Mouse (Mus musculus) CD8-positive naive resting alpha-beta T cell, adult 2 months (primary cell): ENCODE measurements around the gene C7.
"Not testable (repeated sequence)": the region's sequence is repeated elsewhere in the genome, so short reads cannot be mapped to it uniquely, and the experiment has no call there.

Experiments
- DNase-seq, 2 experiments: peaks; one replicate each; pipeline ENCODE4 v3.0.0; 2022; ENCODE audit warnings: low read depth in 2 of 2, low spot score in 2 of 2

Gene C7

DNA sequence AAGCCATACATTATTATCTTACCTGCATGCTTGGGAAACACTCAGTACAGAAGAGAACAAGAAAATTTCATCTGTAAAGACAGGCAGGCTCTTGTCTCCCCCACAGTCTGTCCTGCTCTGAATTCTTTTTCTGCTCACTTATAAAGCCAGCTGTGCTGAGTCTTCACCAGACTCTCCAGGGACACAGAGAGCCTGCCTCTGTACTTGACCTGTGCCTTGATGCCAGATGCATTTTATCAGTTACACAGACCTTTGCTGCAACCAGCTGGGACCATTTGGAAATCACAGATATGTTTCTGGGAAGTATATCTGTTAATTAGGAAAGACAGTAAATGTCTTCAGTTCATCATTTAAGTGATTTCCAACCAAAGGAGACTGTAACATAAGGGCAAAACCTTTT is at the start of gene C7:
TSS of gene C7 (minus strand) at position 106 of the 400 bp plus-strand sequence.
- no peak for DNase-seq

DNA sequence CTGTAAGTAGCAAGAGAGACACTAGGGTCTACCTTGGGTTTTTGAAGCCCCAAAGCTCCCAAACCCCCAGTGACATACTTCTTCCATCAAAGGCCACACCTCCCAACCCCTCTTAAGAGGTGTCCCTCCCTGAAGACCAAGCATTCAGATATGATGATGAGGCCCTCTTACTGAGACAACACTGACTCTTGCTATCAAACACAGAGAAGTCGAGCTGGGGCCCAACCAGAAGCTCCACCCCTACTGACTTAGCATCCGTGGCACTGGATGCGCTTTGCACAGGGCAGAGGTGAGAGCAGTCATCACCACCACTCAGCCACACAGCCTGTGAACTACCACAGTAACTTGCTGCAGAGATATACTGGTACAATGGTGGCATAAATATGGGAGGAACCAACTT is 49.1 kb upstream of the C7 start:
- DNase-seq = no peak

DNA sequence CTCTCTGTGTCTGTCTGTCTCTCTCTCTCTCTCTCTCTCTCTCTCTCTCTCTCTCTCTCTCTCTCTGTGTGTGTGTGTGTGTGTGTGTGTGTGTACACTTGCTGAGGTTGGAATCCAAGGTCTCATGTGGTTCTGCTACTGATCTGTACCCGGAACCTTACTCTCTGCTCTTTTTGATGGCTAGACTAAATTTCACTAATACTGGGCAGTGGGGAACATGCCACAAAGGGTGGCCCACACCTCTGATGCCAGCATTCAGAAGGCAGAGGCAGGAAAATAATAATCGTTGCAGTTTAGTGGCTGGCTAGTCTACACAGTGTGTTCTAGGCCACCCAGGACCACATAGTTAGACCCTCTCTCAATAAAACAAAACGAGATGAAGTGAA is 45.1 kb upstream of the C7 start:
- DNase-seq = peak; percentile 11 to 14

DNA sequence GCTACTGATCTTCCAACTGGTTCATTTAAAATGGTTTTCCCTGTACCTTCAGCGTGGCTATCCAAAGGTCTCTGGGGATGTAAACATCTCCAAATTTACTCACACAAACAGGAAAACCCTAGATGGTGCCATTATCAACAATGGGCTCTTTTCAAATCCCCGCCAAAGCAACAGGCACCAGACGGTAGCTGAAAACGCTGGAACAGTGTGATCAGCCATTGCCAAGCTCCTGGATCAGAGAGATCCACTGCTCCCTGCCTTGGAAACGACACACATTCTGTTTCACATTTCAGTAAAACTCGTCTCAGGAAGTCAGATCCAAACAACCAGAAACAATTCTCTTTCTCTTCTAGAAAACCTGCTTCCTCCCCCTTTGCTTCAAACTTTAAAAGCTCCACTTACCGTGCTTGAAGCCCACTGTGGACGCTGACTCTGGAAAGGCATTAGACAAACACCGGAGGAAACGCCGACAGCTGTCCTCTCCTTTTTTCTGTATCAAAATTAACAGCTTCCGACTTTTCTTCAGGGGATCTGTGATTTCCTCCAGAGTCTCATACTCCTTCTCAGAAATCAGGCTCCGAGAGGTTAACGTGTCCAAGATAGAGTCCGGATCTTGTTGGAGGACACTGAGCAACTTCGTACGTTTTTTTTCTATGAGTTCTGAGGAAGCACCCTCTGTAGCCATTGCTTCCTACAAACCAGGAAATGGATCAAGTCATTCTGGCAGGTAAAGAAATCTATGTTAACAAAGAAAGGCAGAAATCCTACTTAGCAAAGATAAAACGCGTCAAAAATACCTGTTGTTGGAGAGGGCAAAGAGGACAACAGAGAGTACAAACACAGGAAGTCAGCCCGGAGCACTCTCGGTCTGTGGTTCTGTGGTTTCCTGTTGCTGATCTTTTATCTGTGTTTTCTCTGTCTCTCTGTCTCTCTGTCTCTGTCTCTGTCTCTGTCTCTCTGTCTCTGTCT is 44.4 kb upstream of the C7 start, which contains the start of gene Card6:
TSS of gene Card6 (minus strand) at position 854 of the 969 bp plus-strand sequence.
- DNase-seq = peak; percentile 61 to 74

DNA sequence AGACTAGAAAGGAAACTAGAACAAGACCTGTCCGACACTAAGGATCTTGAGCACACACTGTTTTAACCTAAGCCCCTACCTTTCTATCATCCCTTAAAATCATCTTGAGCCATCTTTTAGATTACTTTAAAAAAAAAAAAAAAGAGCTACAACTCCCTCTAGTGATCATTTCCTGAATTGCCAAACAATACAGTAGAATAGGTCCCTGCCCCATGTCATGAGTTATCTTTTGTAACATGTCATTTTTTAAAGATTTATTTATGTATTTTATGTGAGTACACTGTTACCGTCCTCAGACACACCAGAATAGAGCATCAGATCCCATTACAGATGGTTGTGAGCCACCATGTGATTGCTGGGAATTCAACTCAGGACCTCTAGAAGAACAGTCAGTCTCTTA is 42.8 kb upstream of the C7 start:
- DNase-seq = peak in 1 of 2 experiments; percentile 52

DNA sequence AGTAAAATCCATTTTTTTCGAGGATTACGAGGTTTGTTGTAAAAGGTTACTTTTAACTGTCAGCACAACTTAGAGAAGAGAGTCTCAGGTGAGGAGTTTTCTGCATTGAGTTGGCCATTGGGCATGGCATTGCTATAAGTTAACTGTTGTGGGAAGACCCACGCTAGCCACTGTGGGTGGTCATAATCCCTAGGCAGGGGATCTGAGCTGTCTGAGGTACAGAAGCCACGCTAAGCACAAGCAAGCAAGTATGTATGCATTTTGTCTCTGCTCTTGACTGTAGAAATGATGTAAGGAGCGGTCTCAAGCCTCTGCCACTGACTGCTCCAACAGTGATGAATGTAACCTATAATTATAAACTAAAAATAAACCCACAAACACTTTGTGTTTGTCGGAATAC is 42.4 kb upstream of the C7 start:
- DNase-seq = no peak

DNA sequence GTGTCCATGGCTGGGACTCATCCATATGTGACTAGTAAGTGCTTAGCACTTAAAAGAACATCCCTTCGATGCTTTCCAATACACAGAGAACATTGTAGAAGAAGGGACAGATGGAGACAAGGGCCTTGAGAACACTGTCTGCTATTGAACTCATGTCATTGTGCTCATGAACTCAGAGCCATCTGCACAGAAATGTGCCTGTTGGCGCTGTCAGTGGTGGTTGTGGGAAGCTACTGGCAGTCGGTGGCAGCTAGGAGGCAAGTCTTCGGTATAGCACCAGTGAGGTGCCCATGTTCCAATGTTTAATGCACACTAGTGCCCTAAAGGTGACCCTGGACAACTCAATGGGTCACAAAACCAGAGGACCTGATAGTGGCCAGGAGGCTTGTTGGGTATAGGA is 38.8 kb upstream of the C7 start:
- no peak for DNase-seq

DNA sequence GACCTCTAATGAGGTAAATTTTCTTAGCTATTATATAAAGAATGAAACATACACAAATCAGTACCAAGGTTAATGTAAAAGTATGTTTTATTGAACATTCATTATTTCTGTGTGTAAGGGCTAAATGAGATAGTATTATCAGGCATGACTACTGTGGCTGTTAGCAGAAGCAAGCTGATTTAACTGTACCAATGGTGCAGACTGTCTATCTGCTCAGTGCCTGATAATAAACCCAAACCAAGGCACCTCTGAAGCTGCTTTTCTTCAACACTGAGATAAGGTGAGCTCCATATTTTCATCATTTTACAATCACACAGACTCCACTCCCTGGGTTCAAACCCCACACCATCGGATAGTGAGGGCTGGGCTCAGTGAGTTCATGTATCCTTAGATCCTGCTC is 33.8 kb upstream of the C7 start:
- DNase-seq = no peak

DNA sequence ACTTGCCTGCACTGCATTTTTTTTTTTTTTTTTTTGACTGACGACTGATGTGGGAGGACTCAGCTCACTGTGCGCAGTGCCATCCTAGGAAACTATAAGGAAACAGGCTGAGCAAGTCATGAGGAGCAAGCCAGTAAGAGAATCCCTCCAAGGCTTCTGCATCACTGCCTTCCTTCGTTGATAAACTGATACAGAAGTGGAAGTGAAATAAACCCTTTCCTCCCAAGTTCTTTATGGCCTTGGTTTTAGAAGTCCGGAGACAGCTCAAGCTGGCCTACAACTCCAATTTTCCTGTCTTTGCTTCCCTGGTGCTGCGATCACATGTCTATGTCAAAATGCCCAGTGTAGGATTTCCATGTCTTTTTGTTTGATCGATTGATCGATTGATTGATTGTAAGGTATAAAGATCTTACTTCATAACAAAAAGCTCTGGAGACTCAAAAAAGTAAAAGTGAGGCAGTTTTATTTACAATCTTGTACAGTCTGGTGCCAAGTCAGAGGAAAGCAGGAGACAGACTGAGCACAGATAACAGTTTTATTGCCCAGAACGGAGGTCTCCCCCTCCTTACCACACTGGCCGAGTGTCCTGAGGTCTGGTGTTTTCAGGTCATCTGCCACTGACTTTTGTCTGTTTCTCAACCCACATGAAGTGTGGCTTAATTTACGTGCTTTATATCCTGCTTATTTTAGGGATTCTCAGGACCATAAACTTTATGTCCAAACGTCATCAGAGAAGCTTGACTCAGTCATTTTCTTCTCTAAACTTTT is 32.2 kb upstream of the C7 start:
- DNase-seq = no peak

DNA sequence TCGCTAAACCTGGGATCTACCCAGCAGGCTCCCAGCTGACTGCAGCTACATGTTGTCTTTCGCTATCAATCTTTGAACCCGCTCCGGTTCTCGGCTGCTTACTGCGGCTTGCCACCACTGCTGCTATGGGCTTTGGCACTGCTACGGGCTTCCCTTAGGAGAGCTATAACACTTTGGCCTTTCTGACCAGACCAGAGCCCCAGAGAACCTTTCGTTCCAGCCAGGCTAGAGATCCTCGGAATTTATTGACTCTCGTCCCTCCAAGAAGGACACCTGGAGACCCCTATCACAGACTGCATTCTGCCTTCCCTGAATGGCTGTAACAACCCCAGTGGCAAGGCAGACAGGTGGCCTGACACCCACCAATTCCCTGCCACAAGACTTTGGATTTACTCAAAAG is 26.6 kb upstream of the C7 start:
- no peak for DNase-seq

DNA sequence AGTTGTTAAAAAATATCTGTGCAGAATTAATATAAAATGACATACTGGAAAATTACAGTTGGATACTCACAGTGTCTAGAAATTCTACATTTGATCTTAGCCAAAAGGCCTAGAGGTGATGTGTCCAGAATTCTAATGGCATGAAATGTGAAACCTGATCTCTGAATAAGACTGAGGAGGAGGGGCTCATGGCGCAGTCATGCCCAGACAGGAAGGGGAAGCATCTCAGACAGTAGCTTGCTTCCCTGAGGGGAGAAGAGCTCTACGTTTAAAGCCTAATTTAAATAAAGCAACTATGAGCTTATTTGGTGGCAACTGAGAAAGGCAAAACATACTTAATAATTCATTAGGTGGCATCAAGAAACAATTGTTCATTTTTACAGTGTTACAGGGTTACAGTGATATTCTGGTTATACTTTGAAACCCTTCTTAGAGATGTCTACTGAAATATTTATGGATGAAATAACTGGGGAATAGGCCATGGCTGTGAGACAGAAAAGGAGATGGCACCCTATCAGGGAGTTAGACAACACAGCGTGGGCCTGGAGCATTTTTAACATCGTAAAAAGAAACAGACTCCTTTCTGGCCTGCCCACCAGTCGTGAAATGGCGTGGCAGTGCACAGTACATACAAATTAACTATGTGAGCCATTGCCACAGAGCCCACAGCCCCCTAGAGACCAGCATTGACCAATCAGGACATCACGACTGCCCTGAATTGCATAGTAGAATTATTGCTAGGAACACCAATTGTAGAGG is 25.5 kb upstream of the C7 start:
- DNase-seq = no peak

DNA sequence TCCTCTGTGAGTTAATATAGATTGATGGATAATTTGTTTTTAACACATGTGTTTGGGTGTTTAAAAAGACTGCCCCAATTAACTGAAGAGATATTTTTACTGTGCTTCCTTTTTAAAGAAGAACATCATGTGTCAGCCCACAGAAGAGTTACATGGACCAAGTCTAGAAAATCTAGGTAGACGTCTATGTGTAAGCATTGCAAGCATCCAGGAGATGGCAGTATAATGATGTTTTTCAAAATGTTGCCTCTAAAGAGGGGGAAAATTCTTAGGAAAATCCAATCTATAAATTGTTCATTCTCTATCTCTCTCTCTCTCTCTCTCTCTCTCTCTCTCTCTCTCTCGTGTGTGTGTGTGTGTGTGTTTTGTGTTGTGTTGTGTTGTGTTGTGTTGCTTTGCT is 22.6 kb upstream of the C7 start:
- DNase-seq = no peak

DNA sequence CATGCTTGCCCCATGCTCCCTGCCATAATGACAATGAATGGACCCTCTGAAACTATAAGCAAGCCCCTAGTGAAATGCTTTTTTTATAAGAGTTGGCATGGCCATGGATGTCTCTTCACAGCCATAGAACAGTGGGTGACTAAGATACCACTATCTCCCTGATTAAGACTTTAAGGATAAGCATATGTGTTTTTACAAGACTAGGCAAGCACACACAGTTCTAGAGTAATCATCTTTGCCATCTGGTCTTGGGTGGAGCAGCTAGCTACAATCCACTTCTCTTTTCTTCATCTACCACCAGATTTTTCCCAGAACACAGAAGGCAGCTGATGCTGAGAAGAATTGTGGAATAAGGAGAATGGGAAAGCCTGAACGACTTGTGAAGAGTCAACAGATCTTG is 17.7 kb upstream of the C7 start:
- no peak for DNase-seq

DNA sequence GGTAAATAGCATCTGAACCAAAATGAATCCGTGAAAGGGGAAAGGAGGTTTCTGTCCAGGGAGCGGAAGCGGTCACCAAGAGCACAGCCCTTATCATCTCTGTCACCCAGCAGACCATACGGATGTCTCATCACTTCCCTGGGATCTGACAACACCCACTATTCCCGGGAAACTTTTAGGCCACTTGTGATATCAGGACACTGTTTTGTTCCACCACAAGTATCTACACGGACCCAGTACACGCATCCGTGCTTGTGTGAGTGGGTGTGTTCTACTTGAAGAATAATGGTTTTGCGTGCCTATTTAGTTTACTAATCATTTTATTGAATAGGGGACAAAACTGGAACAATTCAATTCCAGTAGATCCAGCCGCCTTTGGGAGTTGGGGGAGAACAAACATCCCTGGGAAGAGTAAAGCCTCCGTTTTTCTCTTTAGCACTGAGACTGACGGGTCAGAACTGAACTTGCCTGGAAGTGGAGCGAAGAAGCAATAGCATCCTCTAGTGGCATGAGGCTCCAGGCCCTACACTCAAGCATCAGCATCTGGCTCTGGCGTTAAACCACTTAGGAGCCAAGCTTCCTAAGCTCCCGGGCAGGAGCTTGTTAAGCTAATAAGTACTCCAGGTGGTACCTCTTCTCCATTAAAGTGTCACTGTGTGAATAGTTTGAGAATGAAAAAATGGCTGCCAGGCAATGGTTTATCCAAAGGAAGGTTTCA is 5.4 kb upstream of the C7 start:
- DNase-seq = no peak

DNA sequence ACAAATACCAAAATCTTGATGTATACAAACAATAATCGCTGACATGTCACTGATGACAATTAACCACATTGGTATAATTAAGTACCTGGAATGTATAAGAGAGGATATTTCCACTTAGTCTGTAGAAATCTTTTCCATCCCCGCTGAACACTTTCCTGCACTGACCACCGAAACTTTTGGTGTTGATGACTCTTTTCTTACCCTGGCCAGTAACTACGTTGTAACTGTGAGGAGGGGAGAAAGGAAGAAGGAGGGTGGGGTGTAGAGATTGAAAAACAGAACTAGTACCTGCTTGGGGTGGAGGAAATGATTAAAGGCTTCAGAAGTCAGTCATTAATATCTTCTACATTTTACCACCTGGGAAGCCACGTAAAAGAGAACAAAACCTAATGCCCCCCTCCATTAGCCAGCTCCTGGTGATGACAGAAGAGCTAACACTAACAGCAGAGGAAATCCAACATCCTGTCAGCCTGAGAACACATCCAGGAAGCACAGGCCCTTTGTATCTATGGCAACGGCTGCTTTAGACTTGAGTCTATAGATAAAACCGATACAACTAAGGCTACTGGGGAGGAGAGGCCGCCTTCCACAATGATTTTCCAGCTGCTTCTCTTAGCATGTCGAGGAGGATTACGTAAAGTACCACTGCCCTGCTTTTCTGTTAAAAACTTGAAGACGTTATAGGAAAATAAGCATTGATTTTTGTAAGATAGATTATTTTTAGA is 17.8 kb downstream of the C7 start:
- no peak for DNase-seq

DNA sequence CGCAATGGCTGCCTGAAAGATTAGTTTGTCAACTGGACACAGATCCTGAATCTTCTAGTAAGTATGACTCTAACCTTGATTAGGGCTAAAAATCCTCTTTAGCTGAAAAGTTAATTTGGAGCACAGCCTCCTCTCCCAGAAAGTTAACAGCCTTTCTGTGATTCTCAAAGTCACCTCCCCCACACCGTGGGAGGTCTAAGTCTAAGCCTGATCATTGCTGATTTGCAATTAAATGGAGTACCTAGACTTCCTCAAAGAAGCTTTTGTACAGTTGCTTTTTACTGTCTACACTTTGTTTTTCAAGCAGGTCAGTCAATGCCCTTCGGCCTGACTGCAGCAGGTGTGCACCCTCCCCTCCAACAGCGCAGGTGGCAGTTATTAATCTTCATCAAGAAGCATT is 34.3 kb downstream of the C7 start:
- no peak for DNase-seq

DNA sequence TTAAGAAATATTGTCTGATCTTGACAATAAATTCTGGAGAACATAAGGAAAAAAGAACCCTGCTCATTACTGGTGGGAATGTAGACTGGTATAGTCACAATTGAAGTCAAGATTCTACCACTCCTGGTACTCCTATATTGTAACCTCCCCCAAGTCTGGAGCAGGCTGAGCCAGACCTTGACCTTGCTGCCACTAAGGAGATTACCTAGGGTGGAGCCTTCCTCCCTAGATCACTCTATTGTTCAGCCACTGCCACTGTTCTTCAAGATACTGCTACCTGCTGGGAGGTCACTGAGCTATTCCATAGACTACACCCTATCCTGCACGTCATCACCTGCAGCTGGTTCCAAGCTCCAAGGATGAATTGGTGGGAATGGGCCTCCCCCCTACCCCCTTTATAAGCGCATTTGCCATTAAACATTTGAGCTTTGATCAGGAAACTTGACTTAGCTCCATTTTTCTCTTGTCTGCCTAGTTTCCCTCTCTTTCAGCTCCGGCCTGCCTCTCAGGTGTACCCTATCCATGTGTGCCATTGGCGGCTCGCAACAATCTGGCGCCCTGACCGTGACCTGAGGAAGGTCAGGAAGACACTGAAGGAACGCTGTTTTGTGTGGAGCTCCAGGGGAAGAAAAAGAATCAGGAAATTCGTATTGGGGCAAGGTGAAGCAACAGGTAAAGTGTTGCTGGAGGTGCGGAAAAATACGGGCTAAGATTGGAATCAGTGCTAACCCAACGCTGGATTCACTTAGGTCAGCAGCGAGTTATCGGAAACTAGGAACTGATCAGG is 39.9 kb downstream of the C7 start:
- DNase-seq = not testable (repeated sequence)

DNA sequence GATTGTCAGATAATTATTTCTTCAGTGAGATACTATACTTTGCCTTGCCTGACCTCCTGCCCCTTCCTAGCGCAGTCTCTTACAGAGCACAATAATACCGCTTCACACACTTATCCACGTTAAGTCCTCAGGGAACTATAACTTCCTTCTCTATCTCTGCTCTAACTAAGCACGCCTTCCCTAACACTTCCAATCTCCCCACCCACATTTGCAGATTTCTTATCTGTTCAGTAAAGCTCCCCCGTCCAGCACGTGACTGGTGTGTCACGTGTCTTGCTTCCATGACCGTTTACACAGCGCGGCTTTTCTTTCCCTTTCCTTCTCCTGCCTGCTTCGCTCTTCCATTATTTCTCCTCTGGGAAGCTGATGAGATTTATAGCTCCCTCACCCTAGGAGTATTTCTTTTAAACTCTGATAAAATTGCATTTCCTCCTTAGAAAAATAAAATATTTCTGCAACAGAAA is 53.9 kb downstream of the C7 start:
- no peak for DNase-seq

DNA sequence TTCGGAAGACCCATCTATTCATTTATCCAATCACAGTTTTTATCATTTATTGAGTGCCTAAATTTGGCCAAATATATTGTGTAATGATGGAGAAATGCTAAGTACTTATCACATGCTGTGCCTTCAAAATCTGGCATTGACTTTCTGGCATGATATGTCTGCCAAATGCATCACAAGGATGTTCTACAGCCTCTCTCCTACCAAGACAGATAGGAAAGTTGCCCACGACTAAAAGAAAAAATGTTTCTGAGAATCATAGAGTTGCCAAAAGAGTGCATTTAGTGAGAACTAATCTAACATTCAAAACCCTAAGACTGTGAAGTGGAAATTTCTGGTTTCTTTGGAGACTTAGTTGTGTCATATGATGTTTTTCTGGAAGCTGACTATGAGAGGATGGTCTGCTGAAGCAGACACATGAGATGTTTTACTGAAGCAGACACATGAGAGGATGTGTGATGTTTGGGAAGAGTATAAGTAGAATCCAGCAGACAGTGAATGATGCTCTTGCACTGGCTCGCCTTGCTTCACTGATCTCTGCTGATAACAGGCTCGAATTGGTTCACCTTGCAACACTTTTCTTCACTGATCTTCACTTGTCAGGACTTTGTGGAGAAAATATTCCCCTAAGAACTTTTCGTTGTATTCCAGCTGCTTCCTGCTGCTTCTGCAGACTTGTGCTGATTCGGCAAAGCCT is 59.9 kb downstream of the C7 start:
- no peak for DNase-seq
